Mouse (Mus musculus) spleen, postnatal 4 days (tissue): ENCODE results near the gene Leng8.
A peak's percentile ranks its signal among the peaks of the same experiment; 100 is the strongest.
"Not testable (repeated sequence)": the region's sequence is repeated elsewhere in the genome, so short reads cannot be mapped to it uniquely, and the experiment has no call there.

Experiments used
- DNase-seq, 2 experiments: peaks; one replicate each; pipeline ENCODE4 v3.0.0; 2022; ENCODE audit warnings: low spot score in 2 of 2

The Leng8 gene

GRCm38 (mm10) chr7:4146241-4147180 lies 9.7 kb downstream of the Leng8 start:
- peak in 1 of 2 experiments; percentile 62 for DNase-seq

- DNase-seq, result peak in 1 of 2 experiments; percentile 63
Measured at GRCm38 (mm10) chr7:4147371-4147770, 10.5 kb downstream of the Leng8 start.

- DNase-seq, result no peak
Measured at GRCm38 (mm10) chr7:4147836-4148235, 11.0 kb downstream of the Leng8 start.

GRCm38 (mm10) chr7:4148341-4149208 lies 11.7 kb downstream of the Leng8 start:
- peak in 1 of 2 experiments; percentile 70 for DNase-seq

- peak; percentile 66 to 86 for DNase-seq
Measured at GRCm38 (mm10) chr7:4149209-4150054, 12.6 kb downstream of the Leng8 start.

GRCm38 (mm10) chr7:4150059-4150541 lies 13.3 kb downstream of the Leng8 start, which contains the start of gene Leng9:
Gene Leng9 (minus strand): TSS chr7:4150374.
- peak; percentile 61 to 82 for DNase-seq

GRCm38 (mm10) chr7:4150811-4151221 lies 14.0 kb downstream of the Leng8 start:
- DNase-seq, result peak in 1 of 2 experiments; percentile 67

- DNase-seq, result peak in 1 of 2 experiments; percentile 63
Measured at GRCm38 (mm10) chr7:4151241-4151640, 14.4 kb downstream of the Leng8 start.

- no peak for DNase-seq
Measured at GRCm38 (mm10) chr7:4154356-4154755, 17.5 kb downstream of the Leng8 start.

- DNase-seq, result no peak
Measured at GRCm38 (mm10) chr7:4154976-4155375, 18.1 kb downstream of the Leng8 start.

- not testable (repeated sequence) for DNase-seq
Measured at GRCm38 (mm10) chr7:4161596-4161995, 24.8 kb downstream of the Leng8 start.

GRCm38 (mm10) chr7:4163571-4164072 lies 26.8 kb downstream of the Leng8 start:
- no peak for DNase-seq

- no peak for DNase-seq
Measured at GRCm38 (mm10) chr7:4164090-4164910, 27.5 kb downstream of the Leng8 start, which contains the start of gene Cdc42ep5. Gene Cdc42ep5 (minus strand): TSS chr7:4164860.

- DNase-seq, result no peak
Measured at GRCm38 (mm10) chr7:4165286-4165685, 28.4 kb downstream of the Leng8 start.

GRCm38 (mm10) chr7:4167098-4167497 lies 30.3 kb downstream of the Leng8 start:
- DNase-seq, result no peak

GRCm38 (mm10) chr7:4170193-4170938 lies 33.5 kb downstream of the Leng8 start:
- no peak for DNase-seq

- DNase-seq, result no peak
Measured at GRCm38 (mm10) chr7:4178438-4178837, 41.6 kb downstream of the Leng8 start.
